Mouse (Mus musculus): ENCODE results near the gene Pip4k2b.

- TF ChIP-seq POLR2A (IDR thresholded peaks at IDR 0.05; ENCODE audit: insufficient read depth, low read depth, low read length) (peak; percentile 59; the same call in 1 of the 2 replicates), CTCF (IDR thresholded peaks at IDR 0.05; ENCODE audit: insufficient read depth, low read depth, low read length) (no peak)
Measured at GRCm38 (mm10) chr11:97699626-97700002, 44.9 kb downstream of the Pip4k2b start.

Data from olfactory bulb, adult 2 months (tissue).